Mouse (Mus musculus) lung, adult 2 months (tissue): ENCODE results near the gene H60b.
"Not testable (repeated sequence)": the region's sequence is repeated elsewhere in the genome, so short reads cannot be mapped to it uniquely, and the experiment has no call there.

Experiments
- CTCF ChIP-seq: fragments of 200-500 bp; IDR thresholded peaks from 2 replicates; pipeline ENCODE4 v1.5.1; 2011; ENCODE audit warnings: mild to moderate bottlenecking, low read length, control low read depth; ENCODE audit not compliant: insufficient read depth
- POLR2A ChIP-seq: fragments of 200-500 bp; IDR thresholded peaks from 2 replicates; pipeline ENCODE4 v1.6.1; 2011; ENCODE audit warnings: low read depth, mild to moderate bottlenecking, control low read depth, low read length, borderline replicate concordance; ENCODE audit errors: extremely low read depth

DNA sequence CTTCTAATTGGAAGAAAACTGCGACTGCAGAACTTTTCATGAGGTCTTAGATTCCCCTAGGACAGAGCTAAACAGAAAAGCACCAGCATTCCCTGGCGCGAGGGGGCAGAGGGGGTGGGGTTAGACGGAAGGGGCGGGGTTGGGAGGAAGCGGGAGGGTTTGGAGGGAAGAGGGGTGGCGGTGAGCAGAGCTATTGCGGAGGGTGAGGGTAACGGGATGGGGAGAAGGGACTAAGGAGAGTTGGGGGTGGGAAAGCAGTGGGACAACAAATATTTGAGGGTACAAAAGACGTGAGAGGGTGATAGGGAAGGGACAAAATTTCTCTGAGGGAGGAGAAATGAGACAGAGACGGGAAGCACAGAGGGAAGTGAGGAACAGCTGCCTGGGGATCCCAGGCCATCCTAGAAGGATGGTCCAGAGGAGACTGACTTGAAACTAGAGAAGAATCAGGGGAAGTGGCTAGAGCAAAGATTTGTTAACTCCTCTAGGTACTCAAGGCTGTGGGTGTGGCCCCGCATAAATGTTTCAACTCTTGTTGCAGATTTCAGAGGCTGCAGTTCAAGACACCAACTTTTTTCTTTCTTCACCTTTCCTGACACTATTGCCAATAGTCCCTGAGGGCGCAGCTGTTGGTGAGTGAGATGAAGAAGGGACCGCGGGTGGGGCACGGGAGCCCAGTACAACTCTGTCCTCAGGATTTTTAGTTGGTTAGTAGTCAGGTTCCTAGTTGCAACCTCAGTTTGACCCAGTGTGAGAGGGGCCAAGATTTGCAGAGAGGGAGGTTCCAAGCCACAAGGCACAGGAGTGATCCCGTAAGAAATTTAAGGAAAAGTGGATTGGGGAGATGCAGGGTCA, 15.2 kb downstream of the H60b start:
- TF ChIP-seq CTCF, POLR2A: not testable (repeated sequence)
